Mouse (Mus musculus) lung, embryonic 14.5 days (tissue): ENCODE measurements at regions not wholly inside any gene's neighbourhood (a gene's known extent, or its start where the extent isn't known, plus 50 kb on each side); places are given as distances from the start of the nearest gene placed in this dataset.
"Not testable (repeated sequence)": the region's sequence is repeated elsewhere in the genome, so short reads cannot be mapped to it uniquely, and the experiment has no call there.

Source experiments
- ATAC-seq: fragments of 200-750 bp; cut with Nextera tagmentation; 2 replicates; pipeline ENCODE4 v1.8.0; 2017; ENCODE audit warnings: mild to moderate bottlenecking, moderate TSS enrichment, moderate library complexity; ENCODE audit not compliant: insufficient read depth
- DNase-seq: peaks from one replicate; pipeline ENCODE4 v3.0.0-alpha.2; 2015
- H3K27ac ChIP-seq: fragments of 300-500 bp; sonication (generic); 2 replicates; pipeline ENCODE4 v1.5.1; 2014; ENCODE audit warnings: low read depth, mild to moderate bottlenecking, moderate library complexity
- H3K27me3 ChIP-seq: fragments of 300-500 bp; sonication (generic); 2 replicates; pipeline ENCODE4 v1.6.1; 2014; ENCODE audit warnings: low read length, control low read depth; ENCODE audit not compliant: insufficient read depth
- H3K36me3 ChIP-seq: fragments of 300-500 bp; sonication (generic); 2 replicates; pipeline ENCODE4 v1.6.1; 2014; ENCODE audit warnings: control low read depth; ENCODE audit not compliant: insufficient read depth
- H3K4me1 ChIP-seq: fragments of 300-500 bp; sonication (generic); 2 replicates; pipeline ENCODE4 v1.6.1; 2014; ENCODE audit warnings: antibody characterized with exemption, control low read depth; ENCODE audit not compliant: insufficient read depth
- H3K4me2 ChIP-seq: fragments of 300-500 bp; sonication (generic); 2 replicates; pipeline ENCODE4 v1.6.1; 2014; ENCODE audit warnings: mild to moderate bottlenecking
- H3K4me3 ChIP-seq: fragments of 300-500 bp; sonication (generic); 2 replicates; pipeline ENCODE4 v1.5.1; 2014; ENCODE audit warnings: low read depth, low read length
- H3K9ac ChIP-seq: fragments of 300-500 bp; sonication (generic); 2 replicates; pipeline ENCODE4 v1.6.1; 2014
- H3K9me3 ChIP-seq: fragments of 300-500 bp; sonication (generic); 2 replicates; pipeline ENCODE4 v1.6.1; 2016; ENCODE audit warnings: low read depth, low read length, control low read depth
- CTCF ChIP-seq: IDR thresholded peaks from 2 replicates; pipeline ENCODE4 v1.5.1; 2016; ENCODE audit warnings: antibody characterized with exemption, low read depth
- WGBS: fragments of 180-500 bp; shearing (Covaris S2); extraction: QIAGEN DNeasy Blood & Tissue Kit; methylation state at CpG from one replicate; pipeline ENCODE4 v1.1.7; 2014; 5-methylcytosine and 5-hydroxymethylcytosine counted together

DNA sequence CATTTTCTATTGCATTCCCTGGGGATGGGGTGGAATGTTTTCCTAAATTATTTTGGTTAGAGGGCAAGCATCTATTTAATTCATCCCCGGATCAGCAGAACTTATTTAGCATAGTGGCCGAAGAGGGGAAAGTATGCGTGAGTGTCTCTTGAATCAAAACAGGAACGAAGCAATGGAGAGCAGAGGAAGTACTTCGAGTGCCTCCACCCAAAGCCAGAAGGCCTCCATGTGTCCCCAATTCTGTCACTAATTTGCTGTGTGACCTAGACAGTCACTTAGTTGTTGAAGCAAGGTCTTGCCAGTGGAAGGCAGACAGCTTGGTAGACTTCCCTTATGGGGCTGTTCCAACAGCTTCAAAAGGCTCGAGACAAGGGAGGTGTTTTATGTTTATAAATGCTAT is 233.3 kb downstream of the Pten start:
- WGBS, result 73% methylated on average over 6 of the region's 6 CpGs
- Histone ChIP-seq H3K9me3 (no peaks in the 10 kb centered on the region), H3K4me1 (no peaks in the 10 kb centered on the region), H3K27me3 (no peaks in the 10 kb centered on the region), H3K27ac (no peak overlapping the region), H3K4me2 (no peak overlapping the region), H3K36me3 (no peaks in the 10 kb centered on the region), H3K4me3 (no peak overlapping the region), H3K9ac (no peak overlapping the region)
- TF ChIP-seq CTCF, result no peak
- DNase-seq (no peak), ATAC-seq (no peak)

DNA sequence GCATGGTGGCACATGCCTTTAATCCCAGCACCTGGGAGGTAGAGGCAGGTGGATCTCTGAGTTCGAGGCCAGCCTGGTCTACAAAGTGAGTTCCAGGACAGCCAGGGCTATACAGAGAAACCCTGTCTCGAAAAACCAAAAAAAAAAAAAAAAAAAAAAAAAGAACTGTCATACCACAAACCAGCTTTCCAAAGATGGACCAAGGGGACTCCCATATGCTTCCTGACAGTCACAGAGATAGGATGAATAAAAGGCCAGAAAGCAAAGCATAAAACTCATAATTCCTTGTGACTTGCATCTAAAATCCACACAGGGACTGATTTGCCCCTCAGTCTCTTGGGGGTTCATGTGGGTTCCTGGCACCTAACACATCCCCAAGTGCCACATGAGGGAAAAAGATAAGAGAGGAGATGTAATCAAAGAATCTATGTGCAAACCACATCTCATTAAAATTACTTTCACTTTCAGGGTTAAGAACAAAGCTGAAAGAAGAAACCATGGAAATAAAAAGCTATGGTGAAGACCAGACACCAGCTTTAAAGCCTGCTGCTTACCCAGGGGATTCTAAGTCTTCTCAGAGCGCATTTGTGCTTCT is 241.4 kb downstream of the Pten start:
- ATAC-seq (no peak), DNase-seq (no peak)
- H3K4me2 ChIP-seq, result no peak overlapping the region
- no peak overlapping the region for H3K27ac ChIP-seq
- TF ChIP-seq CTCF, result no peak
- no peaks in the 10 kb centered on the region for H3K27me3 ChIP-seq
- H3K36me3 ChIP-seq, result no peaks in the 10 kb centered on the region
- 85% methylated on average over 3 of the region's 3 CpGs for WGBS
- no peaks in the 10 kb centered on the region for H3K4me1 ChIP-seq
- no peak overlapping the region for H3K4me3 ChIP-seq
- no peak overlapping the region for H3K9ac ChIP-seq
- H3K9me3 ChIP-seq, result no peaks in the 10 kb centered on the region

DNA sequence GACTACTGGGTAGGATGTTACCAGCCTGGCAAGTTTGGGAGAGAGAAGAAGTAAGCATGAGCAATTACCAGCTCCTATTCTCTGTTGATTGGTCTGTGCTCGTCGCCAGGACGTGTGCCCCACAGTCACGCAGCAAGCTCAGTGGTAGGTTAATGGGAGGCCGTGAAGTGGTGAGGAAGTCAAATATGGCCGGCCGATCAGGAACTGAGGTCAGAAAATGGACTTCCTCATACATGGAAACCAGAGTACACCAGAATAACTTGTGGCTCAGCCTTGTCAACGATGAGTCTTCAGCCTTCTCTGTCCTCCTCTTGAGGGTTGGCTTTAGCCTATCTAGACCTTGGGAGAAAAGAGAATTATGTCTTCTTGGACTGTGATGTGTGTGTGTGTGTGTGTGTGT is 250.3 kb downstream of the Pten start:
- TF ChIP-seq CTCF, result no peak
- H3K27me3 ChIP-seq, result no peaks in the 10 kb centered on the region
- H3K9ac ChIP-seq, result no peak overlapping the region
- DNase-seq (no peak), ATAC-seq (no peak)
- no peaks in the 10 kb centered on the region for H3K36me3 ChIP-seq
- no peaks in the 10 kb centered on the region for H3K9me3 ChIP-seq
- 92% methylated on average over 8 of the region's 8 CpGs for WGBS
- no peaks in the 10 kb centered on the region for H3K4me1 ChIP-seq
- no peak overlapping the region for H3K27ac ChIP-seq
- H3K4me3 ChIP-seq, result no peak overlapping the region
- no peak overlapping the region for H3K4me2 ChIP-seq

DNA sequence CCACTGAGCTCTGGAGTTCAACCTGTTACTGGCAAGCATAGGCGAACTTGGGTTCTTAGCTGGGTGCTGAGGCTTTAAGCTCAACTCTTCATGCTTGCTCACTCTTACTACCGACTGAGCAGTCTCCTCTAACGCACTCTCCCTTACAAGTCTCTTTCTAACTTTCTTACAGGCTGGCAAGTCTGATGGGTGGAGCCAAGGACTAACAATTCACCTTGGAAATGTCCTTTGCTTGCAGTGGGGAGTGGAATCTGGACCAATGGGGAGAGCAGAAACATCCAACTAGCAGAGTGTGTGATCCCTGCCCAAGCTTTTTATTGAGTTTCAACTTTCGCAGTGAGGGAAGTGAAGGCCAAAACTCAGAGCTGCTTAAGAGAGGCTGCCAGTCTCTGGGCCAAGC is 250.8 kb downstream of the Pten start:
- H3K27me3 ChIP-seq, result no peaks in the 10 kb centered on the region
- no peaks in the 10 kb centered on the region for H3K9me3 ChIP-seq
- no peak overlapping the region for H3K4me3 ChIP-seq
- no peak for TF ChIP-seq CTCF
- ATAC-seq (no peak), DNase-seq (no peak)
- H3K27ac ChIP-seq, result no peak overlapping the region
- 82% methylated on average over 4 of the region's 4 CpGs for WGBS
- H3K36me3 ChIP-seq, result no peaks in the 10 kb centered on the region
- no peaks in the 10 kb centered on the region for H3K4me1 ChIP-seq
- H3K4me2 ChIP-seq, result no peak overlapping the region
- no peak overlapping the region for H3K9ac ChIP-seq

DNA sequence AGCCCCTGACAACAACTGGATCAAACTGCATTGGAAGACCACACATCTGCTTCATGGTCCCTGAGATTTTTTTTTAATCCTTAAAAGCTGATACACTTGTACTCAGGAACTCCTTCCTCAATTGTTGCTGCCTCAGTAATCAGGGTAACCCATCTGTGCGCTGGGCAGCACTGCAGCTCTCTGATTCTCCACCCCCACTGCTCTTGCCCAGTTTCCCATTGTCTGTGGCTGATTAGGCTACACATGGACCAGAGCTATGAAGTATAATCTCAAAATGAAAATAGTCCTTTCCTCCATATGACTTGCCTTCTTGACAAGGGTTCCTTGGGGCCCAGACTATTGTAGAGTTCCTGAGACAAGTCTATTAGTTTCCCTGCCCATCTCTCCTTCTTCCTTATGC is 251.5 kb downstream of the Pten start:
- Histone ChIP-seq H3K9ac (no peak overlapping the region), H3K4me3 (no peak overlapping the region), H3K27me3 (no peaks in the 10 kb centered on the region), H3K27ac (no peak overlapping the region), H3K4me2 (no peak overlapping the region), H3K4me1 (no peaks in the 10 kb centered on the region), H3K36me3 (no peaks in the 10 kb centered on the region), H3K9me3 (no peaks in the 10 kb centered on the region)
- WGBS, result 92% methylated on average over 1 of the region's 1 CpGs
- ATAC-seq (no peak), DNase-seq (no peak)
- TF ChIP-seq CTCF, result no peak

DNA sequence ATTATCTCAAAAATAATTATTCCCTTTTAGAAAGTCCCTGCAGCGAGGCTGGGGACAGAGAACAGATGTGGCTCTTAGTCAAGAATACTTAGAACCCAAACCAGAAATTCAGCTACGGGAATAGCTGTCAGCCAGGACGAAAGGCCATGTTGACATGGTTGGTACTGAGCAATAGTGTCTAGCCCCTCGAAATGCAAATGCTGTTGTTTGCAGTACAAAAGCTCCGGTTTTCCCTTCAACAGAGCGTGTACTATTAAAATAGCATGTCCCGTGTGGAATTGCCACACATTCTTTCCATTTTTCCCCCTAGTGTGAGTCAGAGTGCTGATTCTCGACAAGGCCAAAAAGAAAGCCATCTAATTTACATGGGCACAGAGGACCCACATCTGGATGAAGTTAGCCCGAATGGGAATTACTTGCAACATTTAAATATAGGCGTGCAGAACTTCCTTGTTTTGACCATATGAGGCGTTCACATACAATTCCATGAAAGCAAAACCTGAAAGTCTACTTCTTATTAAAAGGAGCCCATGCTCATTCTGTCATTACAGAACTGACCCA is 253.7 kb downstream of the Pten start:
- H3K4me1 ChIP-seq, result no peaks in the 10 kb centered on the region
- no peaks in the 10 kb centered on the region for H3K27me3 ChIP-seq
- DNase-seq, result no peak
- no peak for ATAC-seq
- TF ChIP-seq CTCF, result no peak
- no peak overlapping the region for H3K9ac ChIP-seq
- WGBS, result 85% methylated on average over 11 of the region's 11 CpGs
- no peak overlapping the region for H3K4me2 ChIP-seq
- no peak overlapping the region for H3K4me3 ChIP-seq
- H3K36me3 ChIP-seq, result no peaks in the 10 kb centered on the region
- no peaks in the 10 kb centered on the region for H3K9me3 ChIP-seq
- no peak overlapping the region for H3K27ac ChIP-seq

DNA sequence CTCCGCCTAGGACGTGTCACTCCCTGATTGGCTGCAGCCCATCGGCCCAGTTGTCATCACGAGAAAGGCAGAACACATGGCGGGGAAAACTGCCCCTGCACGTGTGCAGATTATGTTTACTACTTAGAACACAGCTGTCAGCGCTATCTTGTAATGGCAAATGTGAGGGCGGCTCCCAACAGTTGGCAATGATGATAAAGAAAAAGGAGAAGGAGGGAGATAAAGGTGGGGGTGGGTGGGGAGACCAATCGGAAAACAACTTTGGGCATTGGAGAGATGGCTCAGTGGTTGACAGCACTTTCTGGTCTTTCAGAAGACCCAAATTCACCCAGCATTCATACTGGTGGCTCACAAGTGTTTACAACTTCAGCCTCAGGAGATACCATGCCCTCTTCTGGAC is 257.6 kb downstream of the Pten start:
- H3K4me2 ChIP-seq, H3K4me1 ChIP-seq, H3K27me3 ChIP-seq, ATAC-seq, H3K9ac ChIP-seq, H3K36me3 ChIP-seq, H3K4me3 ChIP-seq, H3K9me3 ChIP-seq, H3K27ac ChIP-seq, DNase-seq: not testable (repeated sequence)
- WGBS, result 84% methylated on average over 9 of the region's 9 CpGs

DNA sequence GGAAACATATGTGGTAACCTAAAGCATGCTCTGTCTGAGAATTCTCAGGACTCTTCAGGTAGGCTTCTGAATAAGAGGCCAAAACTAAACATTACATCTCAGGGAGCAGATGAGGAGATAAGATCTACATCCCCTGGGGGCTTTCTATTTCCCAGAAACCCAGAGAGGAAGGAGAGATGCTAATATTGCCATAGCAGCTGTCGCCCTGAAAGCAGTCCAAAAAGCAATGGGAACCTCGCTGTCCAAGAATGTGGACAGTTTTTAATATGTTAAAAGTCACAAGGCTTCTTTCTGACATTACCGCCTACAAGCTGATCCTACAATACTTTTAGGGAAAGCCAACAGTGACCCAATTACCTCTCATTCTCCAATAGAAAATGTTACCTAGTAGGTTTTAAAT is 263.9 kb downstream of the Pten start:
- no peaks in the 10 kb centered on the region for H3K36me3 ChIP-seq
- 73% methylated on average over 3 of the region's 3 CpGs for WGBS
- H3K4me3 ChIP-seq, result no peak overlapping the region
- H3K4me1 ChIP-seq, result no peaks in the 10 kb centered on the region
- no peaks in the 10 kb centered on the region for H3K27me3 ChIP-seq
- H3K9me3 ChIP-seq, result no peaks in the 10 kb centered on the region
- no peak overlapping the region for H3K27ac ChIP-seq
- no peak overlapping the region for H3K9ac ChIP-seq
- no peak overlapping the region for H3K4me2 ChIP-seq
- no peak for DNase-seq
- ATAC-seq, result no peak
- TF ChIP-seq CTCF, result no peak
